Comparison of ENCODE assay signal across 10 mouse cellular contexts in genomic region chr1:157137132-157137853, GRCm38 (mm10). TPM values are rescaled to one million over a fixed set of nuclear protein-coding genes. Genes with fewer than 3 reads are reported as not detected.
DNase-seq lines count a peak whose midpoint lies in the region; ATAC-seq lines count a peak whose summit lies in the region.
"Had no signal": no experiment of that assay in that cellular context is flagged by ENCODE, and none has a peak within 500 bp of the region (broad histone marks: within the 10 kb centered on the region; RNA-seq: fewer than 3 reads in every experiment).

No protein-coding gene starts in this region.

- 71% methylated on average over 9 of the region's 9 CpGs for WGBS in embryonic facial prominence, embryonic 13.5 days
- 89% methylated on average over 9 of the region's 9 CpGs for WGBS in embryonic facial prominence, embryonic 10.5 days
- 34% methylated on average over 9 of the region's 9 CpGs for WGBS in limb, embryonic 15.5 days

- H3K4me1 ChIP-seq in embryonic facial prominence, embryonic 13.5 days: no peaks in the 10 kb centered on the region
- H3K4me1 ChIP-seq in embryonic facial prominence, embryonic 10.5 days: no peaks in the 10 kb centered on the region
- H3K4me1 ChIP-seq in limb, embryonic 15.5 days: peaks cover 10% of the 10 kb centered on the region; the same call in 1 of the 2 replicates
- H3K4me1 ChIP-seq: liver, embryonic 13.5 days had no signal

- no peak overlapping the region for H3K4me3 ChIP-seq in embryonic facial prominence, embryonic 13.5 days
- H3K4me3 ChIP-seq in embryonic facial prominence, embryonic 10.5 days: no peak overlapping the region
- no peak overlapping the region for H3K4me3 ChIP-seq in limb, embryonic 15.5 days
- H3K4me3 ChIP-seq: liver, embryonic 13.5 days had no signal

- H3K36me3 ChIP-seq in embryonic facial prominence, embryonic 13.5 days: no peaks in the 10 kb centered on the region
- H3K36me3 ChIP-seq in embryonic facial prominence, embryonic 10.5 days (replicated peaks): peaks cover 6% of the 10 kb centered on the region; the same call in 1 of the 2 replicates
- no peaks in the 10 kb centered on the region for H3K36me3 ChIP-seq in limb, embryonic 15.5 days
- H3K36me3 ChIP-seq: liver, embryonic 13.5 days had no signal

- intact Hi-C loops in left cerebral cortex, postnatal 4 days (cut with DNase I): no loop called here

- H3K27ac ChIP-seq in embryonic facial prominence, embryonic 13.5 days: no peak overlapping the region
- H3K27ac ChIP-seq in embryonic facial prominence, embryonic 10.5 days (replicated peaks): no peak overlapping the region
- H3K27ac ChIP-seq in limb, embryonic 15.5 days: peak overlapping the region; percentile 50; the same call in 1 of the 2 replicates
- H3K27ac ChIP-seq: liver, embryonic 13.5 days had no signal

- DNase-seq in embryonic facial prominence, embryonic 10.5 days (ENCODE audit: low spot score): no peak
- peak; percentile 79 for DNase-seq in left cerebral cortex, postnatal 4 days
- DNase-seq in left cerebral cortex, adult 11 months (ENCODE audit: low spot score): no peak
- peak; percentile 68 to 73 for DNase-seq in cerebellum, postnatal 10 days
- DNase-seq in urinary bladder, postnatal 10 days (ENCODE audit: low spot score): no peak
- DNase-seq: liver, embryonic 13.5 days had no signal

- H3K4me2 ChIP-seq in embryonic facial prominence, embryonic 13.5 days: no peak overlapping the region
- no peak overlapping the region for H3K4me2 ChIP-seq in limb, embryonic 15.5 days
- H3K4me2 ChIP-seq: liver, embryonic 13.5 days had no signal

- H3K27me3 ChIP-seq in embryonic facial prominence, embryonic 13.5 days: no peaks in the 10 kb centered on the region
- no peaks in the 10 kb centered on the region for H3K27me3 ChIP-seq in embryonic facial prominence, embryonic 10.5 days (replicated peaks; ENCODE audit: low read depth, poor library complexity, severe bottlenecking)
- no peaks in the 10 kb centered on the region for H3K27me3 ChIP-seq in limb, embryonic 15.5 days
- H3K27me3 ChIP-seq: liver, embryonic 13.5 days had no signal

- H3K9ac ChIP-seq in embryonic facial prominence, embryonic 13.5 days: no peak overlapping the region
- H3K9ac ChIP-seq in limb, embryonic 15.5 days: no peak overlapping the region
- H3K9ac ChIP-seq: liver, embryonic 13.5 days had no signal

- no peaks in the 10 kb centered on the region for H3K9me3 ChIP-seq in embryonic facial prominence, embryonic 13.5 days
- no peaks in the 10 kb centered on the region for H3K9me3 ChIP-seq in embryonic facial prominence, embryonic 10.5 days
- H3K9me3 ChIP-seq in limb, embryonic 15.5 days: no peaks in the 10 kb centered on the region
- H3K9me3 ChIP-seq: liver, embryonic 13.5 days had no signal

- ATAC-seq in embryonic facial prominence, embryonic 13.5 days (ENCODE audit: insufficient number of reproducible peaks, insufficient read depth, low FRiP score, low TSS enrichment, low read depth): peak; percentile 62; the same call in 1 of the 2 replicates
- peak; percentile 90 for ATAC-seq in limb, embryonic 15.5 days (ENCODE audit: insufficient number of reproducible peaks, low FRiP score, low TSS enrichment, low read depth)
- ATAC-seq in megakaryocyte, adult 5-6 weeks (ENCODE audit: poor library complexity, severe bottlenecking): no peak

RNA-seq across cellular contexts. Expression of gene Tex35, which starts 28.8 kb away (rescaled TPM):
- polyA plus RNA-seq in embryonic facial prominence, embryonic 13.5 days (2015; fragmentation: Nextera tagmentation; extraction: Ambion mirVana): not detected in 2 replicates
- not detected in 2 replicates for polyA plus RNA-seq in embryonic facial prominence, embryonic 10.5 days (2016; fragmentation: Nextera tagmentation; extraction: Ambion mirVana)
- total RNA-seq in left cerebral cortex, postnatal 4 days (2021): under 1 TPM in 1 of 2 experiments, not detected in 1; 0.50 TPM
- polyA plus RNA-seq in limb, embryonic 15.5 days (2015; fragmentation: Nextera tagmentation; extraction: Ambion mirVana): not detected in 2 replicates
- not detected in 2 replicates for total RNA-seq in megakaryocyte, adult 5-6 weeks (2015)
- total RNA-seq in megakaryocyte, adult 5-6 weeks (2017): not detected in 2 replicates
- total RNA-seq: gastrocnemius, adult 8-10 months had no signal
- polyA plus RNA-seq: liver, embryonic 13.5 days had no signal

Comparison
In these comparisons a context has a peak if more than half of its experiments do, and no peak if none do; other contexts are left out.
1. DNase-seq: peak in left cerebral cortex, postnatal 4 days (single experiment) and cerebellum, postnatal 10 days (2 of 2); none in embryonic facial prominence, embryonic 10.5 days (single experiment), left cerebral cortex, adult 11 months (single experiment) and urinary bladder, postnatal 10 days (single experiment).